Mouse (Mus musculus) liver, adult 2 months (tissue): Measurements from ENCODE around the gene Fgd5. TPM values are rescaled to one million over a fixed set of nuclear protein-coding genes. Genes with fewer than 3 reads are reported as not detected.

Experiments used
- DNase-seq: peaks from one replicate; pipeline ENCODE4 v3.0.0-alpha.2; 2011; ENCODE audit warnings: low read depth, low spot score; ENCODE audit errors: extremely low read depth
- H3K27ac ChIP-seq: fragments of 200-500 bp; replicated peaks from 2 replicates; pipeline ENCODE4 v1.5.1; 2012; ENCODE audit warnings: low read depth, mild to moderate bottlenecking, control low read depth, inconsistent platforms, low read length; ENCODE audit not compliant: insufficient read depth
- H3K27me3 ChIP-seq: fragments of 200-500 bp; 2 replicates; pipeline ENCODE4 v1.6.1; 2012; ENCODE audit warnings: mild to moderate bottlenecking, moderate library complexity, low read length, inconsistent platforms; ENCODE audit not compliant: control insufficient read depth, insufficient read depth
- H3K36me3 ChIP-seq: fragments of 200-500 bp; 2 replicates; pipeline ENCODE4 v1.6.1; 2012; ENCODE audit warnings: low read length, inconsistent platforms; ENCODE audit not compliant: control insufficient read depth, insufficient read depth
- H3K4me1 ChIP-seq: fragments of 200-500 bp; 2 replicates; pipeline ENCODE4 v1.6.1; 2011; ENCODE audit warnings: low read length; ENCODE audit not compliant: control insufficient read depth, insufficient read depth
- H3K4me3 ChIP-seq: fragments of 200-500 bp; 2 replicates; pipeline ENCODE4 v1.5.1; 2011; ENCODE audit warnings: low read depth, mild to moderate bottlenecking, control low read depth, low read length, moderate library complexity; ENCODE audit not compliant: insufficient read depth
- H3K79me2 ChIP-seq: fragments of 200-500 bp; 2 replicates; pipeline ENCODE4 v1.6.1; 2012; ENCODE audit warnings: inconsistent platforms, mild to moderate bottlenecking, low read length, moderate library complexity; ENCODE audit not compliant: control insufficient read depth, insufficient read depth
- H3K9ac ChIP-seq: fragments of 200-500 bp; 2 replicates; pipeline ENCODE4 v1.6.1; 2012; ENCODE audit warnings: low read depth, mild to moderate bottlenecking, control low read depth, inconsistent platforms, low read length
- CTCF ChIP-seq: fragments of 200-500 bp; IDR thresholded peaks from 2 replicates; pipeline ENCODE4 v1.5.1; 2011; ENCODE audit warnings: low read depth, low read length, control low read depth
- POLR2A ChIP-seq: fragments of 200-500 bp; IDR thresholded peaks from 2 replicates; pipeline ENCODE4 v1.6.1; 2011; ENCODE audit warnings: low read length, control low read depth; ENCODE audit not compliant: insufficient read depth; ENCODE audit errors: extremely low read depth
- WGBS: fragments of 180-500 bp; shearing (Covaris S2); methylation state at CpG from one replicate; pipeline ENCODE4 v1.1.7; 2018; 5-methylcytosine and 5-hydroxymethylcytosine counted together
- polyA plus RNA-seq: library from polyadenylated mRNA; depleted of rRNA; stranded (reverse); fragments of >200 nt; gene quantifications from 2 replicates; pipeline ENCODE4 v1.2.3, GENCODE M21; 2012
- total RNA-seq: library from RNA; depleted of rRNA; stranded (reverse); fragments of >200 nt; gene quantifications from 2 replicates; pipeline ENCODE4 v1.2.3, GENCODE M21; 2014

Fgd5 gene
- total and polyA plus RNA-seq, 2 experiments: 1.9 to 4.7 TPM

DNA sequence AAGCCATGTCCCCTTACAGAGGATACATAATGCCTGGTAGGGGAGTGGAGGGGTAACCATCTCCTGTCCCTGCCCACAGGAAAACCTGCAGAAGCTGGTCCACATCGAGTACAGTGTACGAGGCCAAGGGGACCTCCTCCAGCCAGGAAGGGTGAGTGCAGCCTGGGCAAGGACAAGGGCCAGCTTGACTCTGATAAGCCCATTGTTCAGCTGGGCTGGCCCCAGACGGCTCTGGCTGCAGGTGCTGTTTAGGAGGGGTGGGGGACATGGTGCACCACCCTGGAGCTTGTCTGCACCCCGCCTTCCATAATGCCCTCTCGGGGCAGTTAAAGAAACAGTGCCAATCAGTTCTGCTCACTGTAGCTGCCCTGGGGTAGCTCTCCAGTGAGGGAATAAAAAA is 83.0 kb downstream of the Fgd5 start:
- no peak overlapping the region for H3K27ac ChIP-seq
- no peaks in the 10 kb centered on the region for H3K79me2 ChIP-seq
- WGBS: 58% methylated on average over 5 of the region's 5 CpGs
- TF ChIP-seq POLR2A (no peak), CTCF (no peak)
- H3K4me1 ChIP-seq: no peaks in the 10 kb centered on the region
- no peak for DNase-seq
- H3K27me3 ChIP-seq: no peaks in the 10 kb centered on the region
- no peaks in the 10 kb centered on the region for H3K36me3 ChIP-seq
- no peak overlapping the region for H3K4me3 ChIP-seq
- no peak overlapping the region for H3K9ac ChIP-seq

DNA sequence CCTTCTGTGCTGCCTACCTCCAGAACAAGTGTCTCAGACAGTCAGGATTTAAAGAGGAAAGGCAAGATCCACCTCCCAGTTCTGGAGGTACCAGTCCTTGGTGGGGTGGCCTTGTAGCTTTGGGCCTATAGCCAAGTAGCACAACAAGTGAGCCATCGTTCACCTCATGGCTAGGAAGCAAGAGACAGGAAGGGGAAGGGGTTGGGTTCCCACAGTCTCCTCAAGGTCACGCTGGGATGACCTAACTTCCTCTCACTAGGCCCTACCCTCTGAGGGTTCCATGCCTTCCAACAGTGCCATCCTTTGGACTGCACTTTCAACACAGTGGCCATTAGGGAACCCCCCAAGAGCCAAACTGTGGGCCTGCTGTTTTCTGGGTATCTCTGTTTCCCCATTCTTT is 84.8 kb downstream of the Fgd5 start:
- DNase-seq: no peak
- Histone ChIP-seq H3K9ac (no peak overlapping the region), H3K79me2 (no peaks in the 10 kb centered on the region), H3K4me1 (no peaks in the 10 kb centered on the region), H3K36me3 (no peaks in the 10 kb centered on the region), H3K27ac (no peak overlapping the region), H3K27me3 (no peaks in the 10 kb centered on the region), H3K4me3 (no peak overlapping the region)
- no peak for TF ChIP-seq POLR2A
- TF ChIP-seq CTCF: no peak
- 67% methylated on average over 2 of the region's 2 CpGs for WGBS

- no peak for DNase-seq
- Histone ChIP-seq H3K36me3 (no peaks in the 10 kb centered on the region), H3K27ac (no peak overlapping the region), H3K4me3 (no peak overlapping the region), H3K4me1 (no peaks in the 10 kb centered on the region), H3K9ac (no peak overlapping the region), H3K79me2 (no peaks in the 10 kb centered on the region), H3K27me3 (no peaks in the 10 kb centered on the region)
- 85% methylated on average over 10 of the region's 10 CpGs for WGBS
- TF ChIP-seq CTCF (no peak), POLR2A (no peak)
Observed at GRCm38 (mm10) chr6:92064101-92064500, 85.4 kb downstream of the Fgd5 start.

- H3K9ac ChIP-seq: no peak overlapping the region
- no peaks in the 10 kb centered on the region for H3K4me1 ChIP-seq
- H3K27ac ChIP-seq: no peak overlapping the region
- H3K4me3 ChIP-seq: no peak overlapping the region
- H3K27me3 ChIP-seq: no peaks in the 10 kb centered on the region
- DNase-seq: no peak
- no peaks in the 10 kb centered on the region for H3K36me3 ChIP-seq
- H3K79me2 ChIP-seq: no peaks in the 10 kb centered on the region
- no peak for TF ChIP-seq POLR2A
- TF ChIP-seq CTCF: peak; percentile 81
- WGBS: 52% methylated on average over 12 of the region's 12 CpGs
Observed at GRCm38 (mm10) chr6:92065721-92066496, 87.2 kb downstream of the Fgd5 start.

- no peaks in the 10 kb centered on the region for H3K36me3 ChIP-seq
- peak; percentile 97 for TF ChIP-seq CTCF
- no peak for TF ChIP-seq POLR2A
- no peaks in the 10 kb centered on the region for H3K79me2 ChIP-seq
- H3K27me3 ChIP-seq: no peaks in the 10 kb centered on the region
- 29% methylated on average over 16 of the region's 16 CpGs for WGBS
- peak; percentile 40 for DNase-seq
- H3K9ac ChIP-seq: no peak overlapping the region
- H3K4me1 ChIP-seq: no peaks in the 10 kb centered on the region
- H3K27ac ChIP-seq: no peak overlapping the region
- H3K4me3 ChIP-seq: no peak overlapping the region
Observed at GRCm38 (mm10) chr6:92067146-92067790, 88.6 kb downstream of the Fgd5 start.
